Mouse (Mus musculus): Measurements from ENCODE around the gene Crocc2. TPM values are rescaled to one million over a fixed set of nuclear protein-coding genes. Genes with fewer than 3 reads are reported as not detected.

Gene Crocc2
- total and polyA plus RNA-seq, 3 experiments = not detected

DNA sequence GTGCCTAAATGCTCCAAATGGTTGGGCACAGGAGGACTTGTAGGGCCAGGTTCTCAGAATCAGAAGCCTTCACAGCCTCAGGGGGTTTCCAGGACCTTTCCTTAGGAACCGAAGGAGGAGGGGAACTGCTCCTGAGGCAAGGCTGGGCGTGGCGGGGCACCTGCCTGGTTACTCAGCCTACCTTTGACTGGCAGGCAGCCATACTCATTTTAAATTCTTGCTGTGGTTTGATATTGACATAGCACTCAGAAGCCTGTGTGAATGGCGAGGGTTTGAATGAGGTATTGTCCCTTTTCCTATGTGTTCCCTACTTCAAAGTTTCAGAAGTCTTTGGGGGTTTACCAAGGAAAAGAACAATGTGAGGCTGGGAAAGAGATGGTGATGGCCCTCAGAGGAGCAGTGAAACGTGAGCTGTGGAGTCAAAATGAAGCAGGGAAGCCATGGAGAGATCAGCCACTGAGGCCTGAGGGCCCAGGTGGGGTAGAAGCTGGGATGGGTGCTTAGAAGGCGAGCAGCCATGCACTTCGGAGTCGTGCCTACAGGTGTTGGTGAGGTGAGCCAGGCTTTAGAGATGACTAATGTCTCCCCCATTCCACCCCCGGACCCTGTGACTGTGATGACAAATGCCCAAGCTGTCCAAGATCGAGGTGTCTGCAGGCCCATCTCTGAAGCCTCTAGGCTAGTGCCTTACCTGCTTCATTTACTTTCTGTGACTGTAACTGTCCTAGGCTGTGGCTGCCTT lies 38.1 kb upstream of the Crocc2 start:
- H3K79me2 ChIP-seq (replicated peaks; ENCODE audit: control insufficient read depth, extremely low read depth, insufficient read depth, poor library complexity, severe bottlenecking) = no peaks in the 10 kb centered on the region
- H3K27ac ChIP-seq (ENCODE audit: insufficient read depth, low read depth) = no peak overlapping the region
- dilution Hi-C loops (cut with MboI; ENCODE audit: extremely low pct_ligation_motif_present, extremely low pct_unique_long_range_greater_than_20kb, low sequenced_read_pairs) (no loop called here), in situ Hi-C loops (cut with MboI; ENCODE audit: low pct_ligation_motif_present, low pct_unique_long_range_greater_than_20kb, low sequenced_read_pairs) (no loop called here)
- H3K4me2 ChIP-seq (ENCODE audit: insufficient read depth, low read depth, poor library complexity, severe bottlenecking) = no peak overlapping the region
- H3K9ac ChIP-seq (ENCODE audit: insufficient read depth, low read depth) = no peak overlapping the region
- peaks cover 3% of the 10 kb centered on the region for H3K9me3 ChIP-seq (replicated peaks; ENCODE audit: low read length)
- H3K36me3 ChIP-seq (replicated peaks in 1 of 2; ENCODE audit: control insufficient read depth in 1 of 2, insufficient read depth in 1 of 2, low read length in 1 of 2) = no peaks in the 10 kb centered on the region
- TF ChIP-seq POLR2A (IDR thresholded peaks at IDR 0.05; ENCODE audit: low read depth, low read length) (no peak), SIN3A (IDR thresholded peaks at IDR 0.05; ENCODE audit: low read length) (no peak)
- no peak for DNase-seq (ENCODE audit: extremely low read depth)
- H3K27me3 ChIP-seq (replicated peaks) = peaks cover 86% of the 10 kb centered on the region
- no peaks in the 10 kb centered on the region for H3K4me1 ChIP-seq (ENCODE audit: control insufficient read depth in 1 of 2, insufficient read depth in 2 of 2)
- no peak overlapping the region for H3K4me3 ChIP-seq (replicated peaks in 1 of 3; ENCODE audit: low read depth in 2 of 3, low read length in 2 of 3, poor library complexity in 1 of 3)

DNA sequence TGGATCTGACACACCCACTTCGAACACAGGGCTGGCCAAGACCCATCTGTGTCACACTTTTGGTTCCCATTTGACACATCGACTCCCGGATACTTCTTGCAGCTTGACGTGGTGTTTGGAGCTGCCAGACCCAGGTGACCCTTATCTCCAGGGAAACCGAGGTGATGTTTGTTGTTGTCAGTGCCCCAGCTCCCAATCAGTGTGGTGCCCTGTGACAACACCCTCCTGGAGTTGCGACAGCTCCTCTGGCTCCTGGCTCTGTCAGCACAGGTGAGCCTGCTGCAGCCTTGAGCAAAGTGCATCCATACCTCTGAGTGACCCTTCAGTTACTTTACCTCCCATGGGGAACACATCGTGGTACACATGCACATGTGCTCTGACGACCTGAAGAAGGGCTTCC lies 35.8 kb upstream of the Crocc2 start:
- dilution Hi-C loops (cut with MboI; ENCODE audit: extremely low pct_ligation_motif_present, extremely low pct_unique_long_range_greater_than_20kb, low sequenced_read_pairs) = no loop called here
- Histone ChIP-seq H3K9me3 (replicated peaks; ENCODE audit: low read length) (no peaks in the 10 kb centered on the region), H3K27me3 (replicated peaks) (peaks cover 92% of the 10 kb centered on the region), H3K36me3 (replicated peaks in 1 of 2; ENCODE audit: control insufficient read depth in 1 of 2, insufficient read depth in 1 of 2, low read length in 1 of 2) (no peaks in the 10 kb centered on the region), H3K4me1 (ENCODE audit: control insufficient read depth in 1 of 2, insufficient read depth in 2 of 2) (no peaks in the 10 kb centered on the region), H3K4me3 (replicated peaks in 1 of 3; ENCODE audit: low read depth in 2 of 3, low read length in 2 of 3, poor library complexity in 1 of 3) (no peak overlapping the region), H3K9ac (ENCODE audit: insufficient read depth, low read depth) (no peak overlapping the region), H3K4me2 (ENCODE audit: insufficient read depth, low read depth, poor library complexity, severe bottlenecking) (no peak overlapping the region), H3K27ac (ENCODE audit: insufficient read depth, low read depth) (no peak overlapping the region), H3K79me2 (replicated peaks; ENCODE audit: control insufficient read depth, extremely low read depth, insufficient read depth, poor library complexity, severe bottlenecking) (no peaks in the 10 kb centered on the region)
- in situ Hi-C loops (cut with MboI; ENCODE audit: low pct_ligation_motif_present, low pct_unique_long_range_greater_than_20kb, low sequenced_read_pairs) = no loop called here
- TF ChIP-seq JUND (conservative IDR thresholded peaks at IDR 0.05; ENCODE audit: low read depth, low read length) (no peak), POLR2A (IDR thresholded peaks at IDR 0.05; ENCODE audit: low read depth, low read length) (no peak), TCF12 (IDR thresholded peaks at IDR 0.05; ENCODE audit: low read depth, low read length) (no peak), MAZ (IDR thresholded peaks at IDR 0.05; ENCODE audit: low read depth, low read length) (no peak), PAX5 (IDR thresholded peaks at IDR 0.05; ENCODE audit: low read length) (no peak), ZMIZ1 (IDR thresholded peaks at IDR 0.05; ENCODE audit: low read depth, low read length) (no peak), USF1 (IDR thresholded peaks at IDR 0.05; ENCODE audit: low read depth, low read length) (no peak), EP300 (IDR thresholded peaks at IDR 0.05; ENCODE audit: low read length) (no peak), E2F4 (IDR thresholded peaks at IDR 0.05; ENCODE audit: insufficient replicate concordance, low read depth, low read length) (no peak), POLR2AphosphoS2 (IDR thresholded peaks at IDR 0.05; ENCODE audit: low read depth, low read length) (no peak), MYC (IDR thresholded peaks at IDR 0.05; ENCODE audit: low read depth, low read length) (no peak), NELFE (IDR thresholded peaks at IDR 0.05; ENCODE audit: low read depth, low read length) (no peak)
- DNase-seq (ENCODE audit: extremely low read depth) = no peak

DNA sequence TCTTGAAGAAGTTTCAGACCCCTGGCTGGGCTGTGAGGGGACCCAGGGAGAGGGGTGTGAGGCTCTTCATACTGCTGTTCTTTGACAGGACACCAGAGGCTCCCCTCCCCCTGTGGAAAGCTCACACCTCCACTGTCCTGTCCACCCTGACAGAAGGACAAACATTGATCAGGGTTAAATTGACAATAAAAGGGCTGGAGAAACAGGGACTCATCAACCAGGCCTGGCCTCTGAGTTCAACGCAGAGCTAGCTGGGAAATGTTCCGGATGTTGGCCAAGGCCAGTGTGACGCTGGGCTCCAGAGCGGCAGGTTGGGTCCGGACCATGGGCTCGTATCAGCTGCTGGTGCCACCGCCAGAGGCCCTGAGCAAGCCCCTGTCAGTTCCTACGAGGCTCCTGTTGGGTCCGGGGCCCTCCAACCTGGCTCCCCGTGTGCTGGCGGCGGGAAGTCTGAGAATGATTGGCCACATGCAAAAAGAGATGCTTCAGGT lies 33.4 kb upstream of the Crocc2 start, which contains the start of gene Agxt:
Gene Agxt (plus strand): TSS at position 205 of the 491 bp plus-strand sequence.
- in situ Hi-C loops (cut with MboI; ENCODE audit: low pct_ligation_motif_present, low pct_unique_long_range_greater_than_20kb, low sequenced_read_pairs) = no loop called here
- Histone ChIP-seq H3K4me2 (ENCODE audit: insufficient read depth, low read depth, poor library complexity, severe bottlenecking) (no peak within 1 kb of the TSS), H3K79me2 (replicated peaks; ENCODE audit: control insufficient read depth, extremely low read depth, insufficient read depth, poor library complexity, severe bottlenecking) (no peaks in the 10 kb centered on the region), H3K9ac (ENCODE audit: insufficient read depth, low read depth) (no peak within 1 kb of the TSS), H3K36me3 (replicated peaks in 1 of 2; ENCODE audit: control insufficient read depth in 1 of 2, insufficient read depth in 1 of 2, low read length in 1 of 2) (no peaks in the 10 kb centered on the region), H3K4me1 (ENCODE audit: control insufficient read depth in 1 of 2, insufficient read depth in 2 of 2) (no peaks in the 10 kb centered on the region), H3K27ac (ENCODE audit: insufficient read depth, low read depth) (no peak within 1 kb of the TSS), H3K27me3 (replicated peaks) (peaks cover 97% of the 10 kb centered on the region), H3K9me3 (replicated peaks; ENCODE audit: low read length) (no peaks in the 10 kb centered on the region), H3K4me3 (replicated peaks in 1 of 3; ENCODE audit: low read depth in 2 of 3, low read length in 2 of 3, poor library complexity in 1 of 3) (no peak within 1 kb of the TSS)
- no peak for TF ChIP-seq CHD1 (IDR thresholded peaks at IDR 0.05; ENCODE audit: low read depth, low read length)
- no peak for TF ChIP-seq IRF4 (IDR thresholded peaks at IDR 0.05; ENCODE audit: low read depth, low read length)
- no peak for DNase-seq (ENCODE audit: extremely low read depth)
- dilution Hi-C loops (cut with MboI; ENCODE audit: extremely low pct_ligation_motif_present, extremely low pct_unique_long_range_greater_than_20kb, low sequenced_read_pairs) = no loop called here
